Mouse (Mus musculus) thymus, postnatal 36 days (tissue): ENCODE results near the gene Robo1.

Experiments
- DNase-seq, 2 experiments: peaks; one replicate each; pipeline ENCODE4 v3.0.0; 2022; ENCODE audit warnings: mixed read lengths in 2 of 2

Gene Robo1

GRCm38 (mm10) chr16:73015976-73016375 lies 707.9 kb downstream of the Robo1 start:
- DNase-seq = no peak

- no peak for DNase-seq
These were observed 708.7 kb downstream of the Robo1 start for GRCm38 (mm10) chr16:73016801-73017200.

GRCm38 (mm10) chr16:73024326-73024725 lies 716.2 kb downstream of the Robo1 start:
- no peak for DNase-seq

GRCm38 (mm10) chr16:73027692-73028091 lies 719.6 kb downstream of the Robo1 start:
- DNase-seq = no peak

- DNase-seq = no peak
These were observed 722.9 kb downstream of the Robo1 start for GRCm38 (mm10) chr16:73030999-73031398.

GRCm38 (mm10) chr16:73035210-73035985 lies 727.3 kb downstream of the Robo1 start:
- no peak for DNase-seq

- DNase-seq = no peak
These were observed 730.4 kb downstream of the Robo1 start for GRCm38 (mm10) chr16:73038552-73038951.

- DNase-seq = no peak
These were observed 754.4 kb downstream of the Robo1 start for GRCm38 (mm10) chr16:73062461-73062860.

GRCm38 (mm10) chr16:73067782-73068181 lies 759.7 kb downstream of the Robo1 start:
- DNase-seq = no peak

- DNase-seq = no peak
These were observed 763.9 kb downstream of the Robo1 start for GRCm38 (mm10) chr16:73072047-73072446.

- no peak for DNase-seq
These were observed 764.8 kb downstream of the Robo1 start for GRCm38 (mm10) chr16:73072883-73073282.

- DNase-seq = no peak
These were observed 774.3 kb downstream of the Robo1 start for GRCm38 (mm10) chr16:73082420-73082819.

GRCm38 (mm10) chr16:73083077-73083476 lies 775.0 kb downstream of the Robo1 start:
- DNase-seq = no peak
